Mouse (Mus musculus) hindbrain, embryonic 14.5 days (tissue): ENCODE measurements around the gene Lrrn2. TPM values are rescaled to one million over a fixed set of nuclear protein-coding genes. Genes with fewer than 3 reads are reported as not detected.
A peak's percentile ranks its signal among the peaks of the same experiment; 100 is the strongest.
"Not testable (repeated sequence)": the region's sequence is repeated elsewhere in the genome, so short reads cannot be mapped to it uniquely, and the experiment has no call there.

Source experiments
- ATAC-seq: fragments of 200-750 bp; cut with Nextera tagmentation; 2 replicates; pipeline ENCODE4 v1.8.0; 2017; ENCODE audit warnings: moderate number of reproducible peaks, mild to moderate bottlenecking, moderate TSS enrichment, moderate library complexity; ENCODE audit not compliant: low FRiP score
- DNase-seq: peaks from one replicate; pipeline ENCODE4 v3.0.0-alpha.2; 2015; ENCODE audit warnings: low spot score
- H3K27ac ChIP-seq: fragments of 300-500 bp; sonication (generic); 2 replicates; pipeline ENCODE4 v1.5.1; 2014; ENCODE audit warnings: mild to moderate bottlenecking, moderate library complexity
- H3K27me3 ChIP-seq: fragments of 300-500 bp; sonication (generic); 2 replicates; pipeline ENCODE4 v1.6.1; 2014; ENCODE audit warnings: mild to moderate bottlenecking, low read length, mixed read lengths; ENCODE audit not compliant: control insufficient read depth, insufficient read depth
- H3K36me3 ChIP-seq: fragments of 300-500 bp; sonication (generic); replicated peaks from 2 replicates; pipeline ENCODE4 v1.6.1; 2014; ENCODE audit not compliant: control insufficient read depth, insufficient read depth
- H3K4me1 ChIP-seq: fragments of 300-500 bp; sonication (generic); replicated peaks from 2 replicates; pipeline ENCODE4 v1.6.1; 2014; ENCODE audit warnings: antibody characterized with exemption, low read length, mixed read lengths; ENCODE audit not compliant: control insufficient read depth, insufficient read depth
- H3K4me2 ChIP-seq: fragments of 300-500 bp; sonication (generic); replicated peaks from 2 replicates; pipeline ENCODE4 v1.6.1; 2014; ENCODE audit warnings: mild to moderate bottlenecking, moderate library complexity
- H3K4me3 ChIP-seq: fragments of 300-500 bp; sonication (generic); replicated peaks from 2 replicates; pipeline ENCODE4 v1.5.1; 2014; ENCODE audit warnings: mild to moderate bottlenecking, low read length
- H3K9ac ChIP-seq: fragments of 300-500 bp; sonication (generic); 2 replicates; pipeline ENCODE4 v1.6.1; 2014
- H3K9me3 ChIP-seq: fragments of 300-500 bp; sonication (generic); 2 replicates; pipeline ENCODE4 v1.6.1; 2016; ENCODE audit warnings: low read length; ENCODE audit not compliant: control insufficient read depth
- WGBS: fragments of 180-500 bp; shearing (Covaris S2); extraction: QIAGEN DNeasy Blood & Tissue Kit; methylation state at CpG from one replicate; pipeline ENCODE4 v1.1.7; 2014; 5-methylcytosine and 5-hydroxymethylcytosine counted together
- microRNA-seq: library from miRNA; unstranded; fragments of <30 nt; microRNA quantifications from one replicate; pipeline ENCODE4, GENCODE M21; 2016
- polyA plus RNA-seq: library from polyadenylated mRNA; unstranded; fragments of >200 nt; fragmentation: Nextera tagmentation; extraction: Ambion mirVana; gene quantifications from 2 replicates; pipeline ENCODE4 v1.2.1, GENCODE M21; 2014

The Lrrn2 gene
- polyA plus RNA-seq, 1 experiment from 2014 or later: 40.7 TPM

- no peak overlapping the region for H3K4me3 ChIP-seq
- H3K4me2 ChIP-seq: no peak overlapping the region
- DNase-seq: peak; percentile 47
- H3K4me1 ChIP-seq: no peaks in the 10 kb centered on the region
- no peak overlapping the region for H3K27ac ChIP-seq
- H3K36me3 ChIP-seq: no peaks in the 10 kb centered on the region
- 0 out of 2 replicates have a peak, but pooled peaks cover 3% of the 10 kb centered on the region for H3K9me3 ChIP-seq
- no peak for ATAC-seq
- no peak overlapping the region for H3K9ac ChIP-seq
- whole genome bisulfite sequencing: 28% methylated on average over 6 of the region's 6 CpGs
- no peaks in the 10 kb centered on the region for H3K27me3 ChIP-seq
Observed at GRCm38 (mm10) chr1:132968659-132969058, 88.6 kb downstream of the Lrrn2 start.

- Histone ChIP-seq H3K27ac (no peak overlapping the region), H3K4me3 (no peak overlapping the region), H3K36me3 (no peaks in the 10 kb centered on the region), H3K27me3 (no peaks in the 10 kb centered on the region), H3K9ac (no peak overlapping the region), H3K4me2 (no peak overlapping the region), H3K4me1 (no peaks in the 10 kb centered on the region), H3K9me3 (no peaks in the 10 kb centered on the region)
- no peak for DNase-seq
- WGBS: 83% methylated on average over 1 of the region's 1 CpGs
- peak; percentile 48; the same call in 1 of the 2 replicates for ATAC-seq
Observed at GRCm38 (mm10) chr1:132977402-132977801, 97.3 kb downstream of the Lrrn2 start.

- H3K4me3 ChIP-seq: no peak overlapping the region
- H3K27me3 ChIP-seq: no peaks in the 10 kb centered on the region
- H3K27ac ChIP-seq: no peak overlapping the region
- H3K9me3 ChIP-seq: no peaks in the 10 kb centered on the region
- peaks cover 28% of the 10 kb centered on the region for H3K36me3 ChIP-seq
- 94% methylated on average over 6 of the region's 6 CpGs for WGBS
- no peaks in the 10 kb centered on the region for H3K4me1 ChIP-seq
- no peak for DNase-seq
- no peak overlapping the region for H3K4me2 ChIP-seq
- no peak overlapping the region for H3K9ac ChIP-seq
- ATAC-seq: no peak
Observed at GRCm38 (mm10) chr1:132981232-132981631, 101.2 kb downstream of the Lrrn2 start.

- Histone ChIP-seq H3K36me3 (peaks cover 28% of the 10 kb centered on the region), H3K4me3 (no peak overlapping the region), H3K27ac (no peak overlapping the region), H3K4me2 (no peak overlapping the region), H3K27me3 (no peaks in the 10 kb centered on the region), H3K9ac (no peak overlapping the region), H3K9me3 (no peaks in the 10 kb centered on the region), H3K4me1 (no peaks in the 10 kb centered on the region)
- ATAC-seq (peak; percentile 72; the same call in 1 of the 2 replicates), DNase-seq (peak; percentile 82)
- WGBS: 66% methylated on average over 7 of the region's 7 CpGs
Observed at GRCm38 (mm10) chr1:132982728-132983127, 102.7 kb downstream of the Lrrn2 start.

- not testable (repeated sequence) for H3K4me1 ChIP-seq, H3K4me3 ChIP-seq, H3K9me3 ChIP-seq, H3K27ac ChIP-seq, H3K27me3 ChIP-seq, H3K9ac ChIP-seq, ATAC-seq, H3K4me2 ChIP-seq, DNase-seq
- 89% methylated on average over 12 of the region's 12 CpGs for WGBS
- H3K36me3 ChIP-seq: peaks cover 73% of the 10 kb centered on the region
Observed at GRCm38 (mm10) chr1:132988556-132989459, 108.7 kb downstream of the Lrrn2 start.

Small RNAs within 50 kb of the gene (microRNA-seq; reads per million reads assigned to microRNA genes)
- not detected for gene Gm44300

Other genes starting within 250 kb of the Lrrn2 start
- gene Nfasc, start 138.5 kb upstream of the Lrrn2 start, polyA plus RNA-seq: 42.8 and 44.9 TPM in 2 replicates
- gene Mdm4, start 150.3 kb downstream of the Lrrn2 start, polyA plus RNA-seq: 42.4 and 51.8 TPM in 2 replicates
- gene Pik3c2b, start 165.4 kb downstream of the Lrrn2 start, polyA plus RNA-seq: 13.7 and 14.8 TPM in 2 replicates